Mouse (Mus musculus) MEL (cell line): Measurements from ENCODE around the gene Gpn2. TPM values are rescaled to one million over a fixed set of nuclear protein-coding genes. Genes with fewer than 3 reads are reported as not detected.

Experiments used
- DNase-seq: peaks from one replicate; pipeline ENCODE4 v3.0.0; 2011; ENCODE audit warnings: low read depth, low spot score
- H3K27ac ChIP-seq: 2 replicates; pipeline ENCODE4 v1.5.1; 2012; ENCODE audit warnings: low read depth, mild to moderate bottlenecking, control low read depth, low read length, moderate library complexity; ENCODE audit not compliant: control insufficient read depth
- H3K27me3 ChIP-seq, 2 experiments: fragments of 150-350 bp in 1 of 2; sonication (generic) in 1 of 2; 2 replicates each; pipeline ENCODE4 v1.6.1; 2012; ENCODE audit warnings: low read length in 2 of 2, mild to moderate bottlenecking in 2 of 2, improper control_type of control experiment in 1 of 2, moderate library complexity in 1 of 2; ENCODE audit not compliant: insufficient read depth in 2 of 2, control insufficient read depth in 1 of 2
- H3K36me3 ChIP-seq, 2 experiments: 2 replicates each; pipeline ENCODE4 v1.6.1; 2012 to 2014; ENCODE audit warnings: low read length in 2 of 2, improper control_type of control experiment in 1 of 2, inconsistent platforms in 1 of 2, mild to moderate bottlenecking in 1 of 2; ENCODE audit not compliant: insufficient read depth in 2 of 2, control insufficient read depth in 1 of 2
- H3K4me1 ChIP-seq, 2 experiments: fragments of 150-350 bp in 1 of 2; sonication (generic) in 1 of 2; 2 replicates each; pipeline ENCODE4 v1.6.1; 2012; ENCODE audit warnings: low read length in 2 of 2, improper control_type of control experiment in 1 of 2, mild to moderate bottlenecking in 1 of 2; ENCODE audit not compliant: insufficient read depth in 2 of 2, control insufficient read depth in 1 of 2
- H3K4me3 ChIP-seq, 2 experiments: fragments of 150-350 bp in 1 of 2; sonication (generic) in 1 of 2; 2 replicates each; pipeline ENCODE4 v1.5.1; 2012; ENCODE audit warnings: low read depth in 2 of 2, low read length in 2 of 2, mild to moderate bottlenecking in 2 of 2, moderate library complexity in 2 of 2, control low read depth in 1 of 2, improper control_type of control experiment in 1 of 2; ENCODE audit not compliant: control insufficient read depth in 1 of 2, insufficient read depth in 1 of 2
- H3K79me2 ChIP-seq: 2 replicates; pipeline ENCODE4 v1.6.1; 2012; ENCODE audit warnings: mild to moderate bottlenecking, low read length, moderate library complexity; ENCODE audit not compliant: control insufficient read depth, poor library complexity, insufficient read depth
- H3K9ac ChIP-seq: 2 replicates; pipeline ENCODE4 v1.6.1; 2012; ENCODE audit warnings: low read depth, mild to moderate bottlenecking, control low read depth, low read length, moderate library complexity; ENCODE audit not compliant: control insufficient read depth, poor library complexity, severe bottlenecking
- H3K9me3 ChIP-seq: fragments of 150-350 bp; sonication (generic); replicated peaks from 2 replicates; pipeline ENCODE4 v1.6.1; 2012; ENCODE audit warnings: mild to moderate bottlenecking, low read length, improper control_type of control experiment, moderate library complexity; ENCODE audit not compliant: insufficient read depth
- BHLHE40 ChIP-seq: IDR thresholded peaks from 2 replicates; pipeline ENCODE4 v1.6.1; 2012; ENCODE audit warnings: low read depth, mild to moderate bottlenecking, inconsistent platforms, low read length, improper control_type of control experiment, borderline replicate concordance
- CHD1 ChIP-seq: IDR thresholded peaks from 2 replicates; pipeline ENCODE4 v1.6.1; 2012; ENCODE audit warnings: low read depth, mild to moderate bottlenecking, inconsistent platforms, low read length, improper control_type of control experiment
- E2F4 ChIP-seq: IDR thresholded peaks from 2 replicates; pipeline ENCODE4 v1.6.1; 2011; ENCODE audit warnings: low read depth, low read length, improper control_type of control experiment, borderline replicate concordance
- ETS1 ChIP-seq: IDR thresholded peaks from 2 replicates; pipeline ENCODE4 v1.6.1; 2012; ENCODE audit warnings: low read depth, mild to moderate bottlenecking, inconsistent platforms, low read length, improper control_type of control experiment, moderate library complexity
- GABPA ChIP-seq: IDR thresholded peaks from 2 replicates; pipeline ENCODE4 v1.6.1; 2012; ENCODE audit warnings: low read depth, mild to moderate bottlenecking, inconsistent platforms, low read length, improper control_type of control experiment, moderate library complexity
- GATA1 ChIP-seq: IDR thresholded peaks from 2 replicates; pipeline ENCODE4 v1.6.1; 2011; ENCODE audit warnings: low read depth, low read length, improper control_type of control experiment
- HCFC1 ChIP-seq: IDR thresholded peaks from 2 replicates; pipeline ENCODE4 v1.6.1; 2012; ENCODE audit warnings: low read depth, mild to moderate bottlenecking, inconsistent platforms, low read length, improper control_type of control experiment, moderate library complexity
- KAT2A ChIP-seq: conservative IDR thresholded peaks from 2 replicates; pipeline ENCODE4 v1.6.1; 2012; ENCODE audit warnings: low read depth, low read length, improper control_type of control experiment, inconsistent platforms
- MXI1 ChIP-seq: IDR thresholded peaks from 2 replicates; pipeline ENCODE4 v1.6.1; 2011; ENCODE audit warnings: mild to moderate bottlenecking, low read depth, low read length, improper control_type of control experiment
- NELFE ChIP-seq: IDR thresholded peaks from 2 replicates; pipeline ENCODE4 v1.6.1; 2011; ENCODE audit warnings: low read depth, low read length, improper control_type of control experiment
- NRF1 ChIP-seq: IDR thresholded peaks from 2 replicates; pipeline ENCODE4 v1.6.1; 2014; ENCODE audit warnings: low read depth, mild to moderate bottlenecking, inconsistent platforms, low read length, improper control_type of control experiment, moderate library complexity; ENCODE audit not compliant: poor library complexity, insufficient read depth, severe bottlenecking
- POLR2A ChIP-seq, 2 experiments: IDR thresholded peaks; 2 replicates each; pipeline ENCODE4 v1.6.1; 2011 to 2012; ENCODE audit warnings: low read length in 2 of 2, mild to moderate bottlenecking in 2 of 2, control low read depth in 1 of 2, improper control_type of control experiment in 1 of 2, low read depth in 1 of 2, moderate library complexity in 1 of 2; ENCODE audit not compliant: control insufficient read depth in 1 of 2, insufficient read depth in 1 of 2, poor library complexity in 1 of 2
- RCOR1 ChIP-seq: IDR thresholded peaks from 2 replicates; pipeline ENCODE4 v1.6.1; 2012; ENCODE audit warnings: low read depth, mild to moderate bottlenecking, inconsistent platforms, low read length, improper control_type of control experiment
- SIN3A ChIP-seq: IDR thresholded peaks from 2 replicates; pipeline ENCODE4 v1.6.1; 2012; ENCODE audit warnings: low read length, improper control_type of control experiment, inconsistent platforms
- SMC3 ChIP-seq: IDR thresholded peaks from 2 replicates; pipeline ENCODE4 v1.6.1; 2011; ENCODE audit warnings: low read depth, low read length, improper control_type of control experiment
- TAL1 ChIP-seq: IDR thresholded peaks from 2 replicates; pipeline ENCODE4 v1.6.1; 2012; ENCODE audit warnings: mild to moderate bottlenecking, inconsistent platforms, low read length, moderate library complexity, mixed read lengths
- TBP ChIP-seq: IDR thresholded peaks from 2 replicates; pipeline ENCODE4 v1.8.0; 2011; ENCODE audit warnings: low read depth, low read length, improper control_type of control experiment
- TCF12 ChIP-seq: IDR thresholded peaks from 2 replicates; pipeline ENCODE4 v1.6.1; 2014; ENCODE audit warnings: low read depth, mild to moderate bottlenecking, inconsistent platforms, low read length, improper control_type of control experiment, moderate library complexity
- UBTF ChIP-seq: IDR thresholded peaks from 2 replicates; pipeline ENCODE4 v1.6.1; 2012; ENCODE audit warnings: low read depth, mild to moderate bottlenecking, inconsistent platforms, low read length, improper control_type of control experiment, moderate library complexity, borderline replicate concordance; ENCODE audit not compliant: insufficient read depth
- ZC3H11A ChIP-seq: IDR thresholded peaks from 2 replicates; pipeline ENCODE4 v1.6.1; 2012; ENCODE audit warnings: low read depth, mild to moderate bottlenecking, inconsistent platforms, low read length, improper control_type of control experiment
- ZKSCAN1 ChIP-seq: IDR thresholded peaks from 2 replicates; pipeline ENCODE4 v1.6.1; 2012; ENCODE audit warnings: low read depth, mild to moderate bottlenecking, inconsistent platforms, low read length, improper control_type of control experiment, moderate library complexity
- ZMIZ1 ChIP-seq: IDR thresholded peaks from 2 replicates; pipeline ENCODE4 v1.6.1; 2012; ENCODE audit warnings: low read depth, mild to moderate bottlenecking, inconsistent platforms, low read length, improper control_type of control experiment, moderate library complexity
- ZNF384 ChIP-seq: IDR thresholded peaks from 2 replicates; pipeline ENCODE4 v1.6.1; 2012; ENCODE audit warnings: low read depth, mild to moderate bottlenecking, inconsistent platforms, low read length, improper control_type of control experiment
- polyA plus RNA-seq, 2 experiments: library from polyadenylated mRNA; stranded (reverse) in 1 of 2; unstranded in 1 of 2; fragments of >175 nt in 1 of 2; fragments of >200 nt in 1 of 2; gene quantifications; 2 replicates each; pipeline versions ENCODE4 v1.2.1 to v1.2.4; 2012; ENCODE audit warnings: low replicate concordance in 2 of 2, low read depth in 1 of 2; ENCODE audit not compliant: insufficient read length in 2 of 2, insufficient read depth in 1 of 2, missing spikeins in 1 of 2
- total RNA-seq: library from RNA; depleted of rRNA; stranded (reverse); fragments of 300-350 nt; gene quantifications from 2 replicates; pipeline ENCODE4 v1.2.3, GENCODE M21; 2012

The Gpn2 gene
- total and polyA plus RNA-seq, 3 experiments: 28.6 to 43.3 TPM; not detected in 1

- Histone ChIP-seq H3K36me3 (no peaks in the 10 kb centered on the region), H3K27ac (no peak overlapping the region)
- no peak for DNase-seq
Measured at GRCm38 (mm10) chr4:133605330-133605729, 21.2 kb downstream of the Gpn2 start.

DNA sequence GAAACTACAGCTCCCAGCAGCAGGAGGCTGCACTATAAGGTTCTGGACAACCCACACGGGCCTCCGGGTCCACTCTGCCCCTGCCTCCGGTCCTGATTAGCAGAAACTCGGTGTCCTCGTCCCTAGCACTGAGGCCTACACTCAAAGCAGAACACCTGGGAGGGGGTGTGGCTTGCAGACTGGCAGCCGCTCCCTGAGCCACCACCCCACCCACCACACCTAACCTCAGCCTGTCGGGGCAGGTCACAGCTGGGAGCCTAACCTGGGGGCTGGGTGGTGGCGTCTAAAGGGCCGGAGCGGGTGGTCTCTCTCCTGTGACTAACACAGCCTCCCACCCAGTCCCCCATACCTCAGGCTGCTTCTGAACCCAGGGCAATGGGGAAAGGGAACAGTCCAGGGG, 23.1 kb downstream of the Gpn2 start:
- no peaks in the 10 kb centered on the region for H3K27me3 ChIP-seq
- H3K9me3 ChIP-seq: no peaks in the 10 kb centered on the region
- H3K36me3 ChIP-seq: no peaks in the 10 kb centered on the region
- no peak overlapping the region for H3K9ac ChIP-seq
- no peaks in the 10 kb centered on the region for H3K79me2 ChIP-seq
- no peak for DNase-seq
- H3K4me3 ChIP-seq: no peak overlapping the region
- H3K27ac ChIP-seq: no peak overlapping the region
- no peaks in the 10 kb centered on the region for H3K4me1 ChIP-seq
- no peak for TF ChIP-seq ZMIZ1
- no peak for TF ChIP-seq HCFC1
- TF ChIP-seq GABPA: no peak
- no peak for TF ChIP-seq NRF1
- TF ChIP-seq UBTF: no peak
- no peak for TF ChIP-seq ZC3H11A
- TF ChIP-seq MXI1: no peak
- TF ChIP-seq, all 39 proteins: peak for 0

More at GRCm38 (mm10) chr4:133605330-133605729, 21.2 kb downstream of the Gpn2 start:
- no peaks in the 10 kb centered on the region for H3K4me1 ChIP-seq
- H3K4me3 ChIP-seq: no peak overlapping the region
- H3K27me3 ChIP-seq: no peaks in the 10 kb centered on the region
- H3K9me3 ChIP-seq: no peaks in the 10 kb centered on the region
- no peaks in the 10 kb centered on the region for H3K79me2 ChIP-seq
- no peak overlapping the region for H3K9ac ChIP-seq
- no peak for TF ChIP-seq ZMIZ1
- TF ChIP-seq TBP: no peak
- no peak for TF ChIP-seq E2F4
- no peak for TF ChIP-seq HCFC1
- TF ChIP-seq TCF12: no peak
- TF ChIP-seq POLR2A (IDR thresholded peaks at IDR 0.05; ENCODE audit: control insufficient read depth in 1 of 2, insufficient read depth in 1 of 2, low read depth in 1 of 2, low read length in 2 of 2, poor library complexity in 1 of 2): no peak
- TF ChIP-seq GABPA: no peak
- TF ChIP-seq ZNF384: no peak
- TF ChIP-seq BHLHE40: no peak
- TF ChIP-seq NELFE: no peak
- TF ChIP-seq GATA1: no peak
- no peak for TF ChIP-seq KAT2A
- no peak for TF ChIP-seq TAL1
- TF ChIP-seq CHD1: no peak
- no peak for TF ChIP-seq ZKSCAN1
- TF ChIP-seq UBTF: no peak
- TF ChIP-seq ETS1: no peak
- no peak for TF ChIP-seq SMC3
- TF ChIP-seq SIN3A: no peak
- TF ChIP-seq RCOR1: no peak
